Mouse (Mus musculus) leukemia stem cell, adult 10-12 weeks (primary cell): ENCODE results near the gene Pate4. TPM values are rescaled to one million over a fixed set of nuclear protein-coding genes. Genes with fewer than 3 reads are reported as not detected.

Source experiments
- polyA plus RNA-seq: library from polyadenylated mRNA; stranded (reverse); fragments of >175 nt; gene quantifications from 2 replicates; pipeline ENCODE4 v1.2.3, GENCODE M21; 2012; ENCODE audit warnings: low replicate concordance

Gene Pate4
- not detected in 2 replicates for polyA plus RNA-seq

DNA sequence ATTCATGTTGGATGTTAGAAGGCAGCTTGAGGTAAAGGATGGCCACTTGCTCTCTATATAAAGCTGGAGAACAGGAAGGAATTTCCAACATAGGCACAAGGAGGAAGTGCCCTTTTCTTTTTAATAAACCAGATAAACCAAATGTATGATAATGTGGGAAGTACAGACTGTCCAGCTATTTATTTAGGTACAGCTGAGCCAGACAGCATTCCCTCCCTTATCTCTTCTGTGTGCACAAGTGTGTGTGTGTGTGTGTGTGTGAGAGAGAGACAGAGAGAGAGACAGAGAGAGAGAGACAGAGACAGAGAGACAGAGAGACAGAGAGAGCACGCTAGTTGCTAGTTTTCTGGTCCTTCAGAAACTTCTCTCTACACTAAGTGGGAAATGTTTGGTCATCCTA is at the start of gene Pate4:
Pate4 (minus strand) TSS at position 101 of the 400 bp plus-strand sequence.

DNA sequence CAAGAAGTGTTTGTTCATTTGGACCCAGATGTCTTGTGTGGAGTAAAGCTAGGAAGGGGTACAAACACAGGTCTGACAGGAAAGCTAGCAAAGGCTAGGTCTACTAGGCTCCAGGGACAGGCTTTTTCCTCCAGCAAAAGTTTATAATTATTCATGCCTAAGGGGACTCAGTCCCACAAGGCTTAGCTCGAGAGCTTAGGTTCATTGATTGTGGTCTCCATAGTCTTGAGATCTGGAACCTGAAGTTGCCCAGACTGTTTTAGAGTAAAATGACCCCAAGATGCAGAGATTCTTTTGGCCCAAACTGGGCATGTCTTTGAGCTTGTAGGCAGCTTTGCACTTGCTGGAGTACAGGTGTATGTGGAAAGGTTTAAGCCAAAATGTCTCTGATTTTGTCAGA is 36.4 kb upstream of the Pate4 start, which contains the start of gene Pate3:
Pate3 (minus strand) TSS at position 101 of the 400 bp plus-strand sequence.

DNA sequence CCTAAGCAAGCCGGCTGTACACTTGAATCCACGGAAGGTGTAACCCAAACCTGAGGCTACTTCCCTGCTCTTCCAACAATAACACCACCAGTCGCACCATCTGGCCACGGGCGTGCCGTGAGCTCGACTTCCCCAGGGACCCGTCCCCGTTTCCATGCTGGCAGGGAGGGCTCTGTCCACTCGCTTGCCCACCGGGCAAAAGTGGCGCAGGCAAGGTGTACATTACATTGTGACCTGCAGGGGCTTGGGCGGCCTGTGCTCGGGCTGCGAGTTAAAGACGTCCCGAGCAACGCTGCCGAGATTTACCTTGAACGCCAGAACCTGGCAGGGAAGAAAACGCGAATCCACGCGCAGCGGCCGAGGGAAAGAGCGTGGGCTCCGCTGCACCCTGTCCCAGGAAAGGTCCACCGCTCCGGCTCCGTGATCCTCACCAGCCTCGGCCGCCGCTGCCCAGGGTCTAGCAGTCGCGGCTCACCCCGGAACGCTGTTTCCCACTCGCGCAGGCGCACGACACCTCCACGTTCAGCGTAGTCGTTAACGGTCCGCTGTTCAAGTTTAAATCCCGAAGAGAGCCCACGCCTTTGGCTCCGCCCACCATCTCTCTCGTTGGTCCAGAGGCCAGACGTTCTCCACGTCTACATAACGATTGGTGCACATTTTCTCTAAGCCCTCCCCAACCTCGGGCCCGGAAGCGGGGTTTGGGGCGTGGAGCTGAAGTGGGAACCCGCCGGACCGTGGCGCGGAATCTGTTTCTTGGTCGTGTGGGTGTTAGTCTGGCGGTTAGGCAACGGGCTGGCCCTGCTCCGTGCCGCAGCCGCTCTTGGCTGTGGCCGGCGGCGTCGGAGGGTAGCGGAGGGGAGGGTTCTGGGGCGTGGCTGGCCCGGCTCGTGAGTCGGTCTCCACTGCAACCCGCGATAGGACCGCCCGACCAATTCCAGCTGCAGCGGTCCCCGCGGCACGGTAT is 41.9 kb downstream of the Pate4 start, which contains the start of the genes Pate2 and Hyls1:
Pate2 (plus strand) TSS at position 714 of the 964 bp plus-strand sequence.
Hyls1 (minus strand) TSS at position 828 of the 964 bp plus-strand sequence.

DNA sequence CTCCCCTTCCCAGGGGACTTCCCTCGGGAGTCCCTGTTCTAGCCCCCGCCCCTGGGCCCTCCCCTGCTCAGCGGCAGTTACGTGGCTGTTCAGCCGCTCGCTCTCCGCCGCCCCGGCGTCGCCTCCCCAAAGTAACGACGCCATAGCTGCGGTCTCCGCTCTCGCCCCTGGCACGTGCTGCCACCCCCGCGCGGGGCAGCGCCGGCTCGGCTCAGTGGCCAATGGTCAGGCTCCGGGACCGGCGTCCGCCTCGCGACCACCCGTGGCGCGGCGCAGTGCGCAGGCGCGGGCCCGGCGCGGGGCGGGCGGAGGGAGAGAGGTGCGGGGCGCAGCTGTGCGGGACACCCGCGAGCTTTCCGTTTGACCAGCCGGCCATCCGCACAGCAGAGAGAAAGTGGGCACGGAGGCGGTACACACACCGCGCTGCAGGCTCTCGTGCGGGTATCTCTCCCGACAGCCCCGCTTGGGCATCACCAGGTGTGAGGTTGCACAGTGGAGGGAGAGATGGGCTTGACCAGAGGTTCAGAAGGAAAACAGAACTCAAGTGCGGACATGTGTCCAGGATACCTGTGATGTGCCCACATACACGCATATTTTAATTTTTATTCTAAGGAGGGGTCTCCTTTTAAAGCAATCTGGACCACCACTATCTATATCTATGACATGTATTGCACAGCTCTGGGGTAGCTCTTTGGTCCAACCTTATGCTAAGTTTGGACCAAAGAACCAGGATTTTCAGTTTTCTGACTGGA is 53.3 kb downstream of the Pate4 start, which contains the start of the genes Ddx25 and Pus3:
Ddx25 (minus strand) TSS at position 272 of the 752 bp plus-strand sequence.
Pus3 (plus strand) TSS at position 339 of the 752 bp plus-strand sequence.

Other genes starting within 250 kb of the Pate4 start
- gene Cdon, start 190.8 kb downstream of the Pate4 start, polyA plus RNA-seq = 0.07 and 0.17 TPM in 2 replicates
- not detected in 2 replicates for gene Gm1113, start 93.7 kb downstream of the Pate4 start, polyA plus RNA-seq
- not detected in 2 replicates for gene Ddx25, start 53.4 kb downstream of the Pate4 start, polyA plus RNA-seq
- gene Pus3, start 53.3 kb downstream of the Pate4 start, polyA plus RNA-seq = 0.25 and 0.79 TPM in 2 replicates
- 0.20 and 1.1 TPM in 2 replicates for gene Pate2, start 41.7 kb downstream of the Pate4 start, polyA plus RNA-seq
- 1.5 and 5.5 TPM in 2 replicates for gene Hyls1, start 41.5 kb downstream of the Pate4 start, polyA plus RNA-seq
- gene Pate3, start 36.3 kb upstream of the Pate4 start, polyA plus RNA-seq = not detected in 2 replicates
- not detected in 2 replicates for gene Pate1, start 75.4 kb upstream of the Pate4 start, polyA plus RNA-seq
- not detected in 2 replicates for gene Gm17677, start 129.1 kb upstream of the Pate4 start, polyA plus RNA-seq
- not detected in 2 replicates for gene Gm17727, start 166.2 kb upstream of the Pate4 start, polyA plus RNA-seq
- gene Gm27235, start 178.2 kb upstream of the Pate4 start, polyA plus RNA-seq = not detected in 2 replicates
- gene D730048I06Rik, start 178.2 kb upstream of the Pate4 start, polyA plus RNA-seq = not detected in 2 replicates
- not detected in 2 replicates for gene 9230110F15Rik, start 232.2 kb upstream of the Pate4 start, polyA plus RNA-seq